Mouse (Mus musculus): ENCODE measurements around the gene Rftn1. TPM values are rescaled to one million over a fixed set of nuclear protein-coding genes. Genes with fewer than 3 reads are reported as not detected.

Rftn1 gene
- polyA plus RNA-seq, 1 experiment from 2014 or later, result 7.6 TPM

DNA sequence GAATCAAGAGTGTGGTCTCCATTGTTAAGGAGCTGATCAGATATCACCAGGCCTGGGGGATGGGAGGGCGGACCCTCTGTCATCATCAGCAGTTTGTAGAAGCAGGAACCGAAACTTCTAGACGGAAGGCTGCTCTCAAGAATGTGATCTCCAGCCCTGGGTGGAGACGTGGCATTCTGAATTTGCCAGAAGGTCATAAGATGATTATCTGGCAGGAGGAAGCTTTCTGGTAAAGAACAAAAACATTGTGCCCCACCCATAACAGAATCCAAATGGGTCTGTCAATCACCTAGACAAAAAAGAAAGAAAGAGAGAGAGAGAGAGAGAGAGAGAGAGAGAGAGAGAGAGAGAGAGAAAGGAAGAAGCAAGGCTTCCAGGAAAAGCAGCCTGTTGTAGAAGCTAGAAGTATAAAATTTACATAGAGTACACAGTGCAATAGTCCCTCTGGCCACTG lies 165.3 kb downstream of the Rftn1 start:
- no peak overlapping the region for H3K4me3 ChIP-seq
- DNase-seq (ENCODE audit: low spot score), result no peak
- H3K9me3 ChIP-seq, result no peaks in the 10 kb centered on the region
- H3K27ac ChIP-seq, result no peak overlapping the region
- no peaks in the 10 kb centered on the region for H3K36me3 ChIP-seq
- 45% methylated on average over 4 of the region's 4 CpGs for WGBS
- no peaks in the 10 kb centered on the region for H3K27me3 ChIP-seq (ENCODE audit: insufficient read depth, poor library complexity, severe bottlenecking)
- H3K4me1 ChIP-seq (replicated peaks), result peaks cover 29% of the 10 kb centered on the region

DNA sequence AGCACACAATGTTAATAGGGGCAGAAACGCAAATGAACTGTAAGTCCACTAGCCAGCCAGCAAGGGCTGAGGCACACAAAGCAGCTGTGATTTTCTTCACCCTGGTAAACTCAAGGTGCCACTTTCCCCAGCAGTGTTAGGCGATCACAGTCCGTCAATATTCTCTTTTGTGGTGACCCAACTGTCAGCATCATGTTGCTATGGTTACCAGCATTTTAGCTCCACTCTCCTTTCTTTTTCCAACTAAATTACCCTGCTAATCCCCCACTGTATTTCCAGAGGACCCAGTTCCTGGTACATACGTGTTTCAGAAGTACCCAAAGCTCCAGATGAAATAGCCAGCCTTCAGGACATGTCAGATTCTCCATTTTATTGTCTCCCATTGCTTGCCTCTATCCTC lies 169.1 kb downstream of the Rftn1 start:
- peak; percentile 12 for DNase-seq (ENCODE audit: low spot score)

DNA sequence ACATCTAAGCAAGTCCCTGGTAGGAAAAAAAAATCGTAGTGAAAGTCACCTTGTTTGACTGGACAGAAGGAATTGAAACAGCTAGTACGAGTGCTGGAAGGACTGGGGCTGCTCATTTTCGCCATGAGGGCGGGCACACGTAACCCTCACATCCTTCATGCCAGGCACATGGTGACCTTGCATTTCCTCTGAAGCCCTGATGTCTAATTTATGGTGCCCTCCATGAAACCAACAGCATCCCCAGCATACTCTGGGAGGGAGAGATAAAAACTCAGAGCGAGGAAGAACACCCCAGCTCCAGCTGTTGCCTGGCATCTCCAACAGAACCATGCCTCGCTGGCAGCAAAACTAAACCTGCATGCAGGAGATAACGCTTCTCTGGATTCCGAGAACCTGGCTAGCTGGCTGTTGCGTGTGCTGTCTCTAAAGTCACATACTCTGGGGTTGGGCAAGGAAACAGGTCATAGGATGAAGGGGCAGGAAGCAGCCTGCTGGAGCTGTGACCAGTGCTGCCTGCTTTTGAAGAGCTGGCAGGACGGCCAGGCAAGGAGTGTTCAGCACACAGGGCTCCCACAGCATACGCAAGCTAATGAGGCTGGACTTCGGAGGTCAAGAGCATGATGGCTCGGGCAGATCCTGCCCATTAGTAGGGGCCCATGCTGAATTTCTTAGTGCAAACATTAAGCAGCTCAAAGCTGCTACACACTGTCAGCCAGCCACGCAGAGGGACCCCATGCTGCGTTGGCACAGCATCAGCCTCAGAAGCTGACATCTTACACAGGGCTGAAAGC lies 170.1 kb downstream of the Rftn1 start:
- H3K4me1 ChIP-seq (replicated peaks), result peaks cover 65% of the 10 kb centered on the region
- peaks cover 2% of the 10 kb centered on the region; the same call in 1 of the 2 replicates for H3K27me3 ChIP-seq (ENCODE audit: insufficient read depth, poor library complexity, severe bottlenecking)
- no peaks in the 10 kb centered on the region for H3K36me3 ChIP-seq
- H3K27ac ChIP-seq, result peak overlapping the region; percentile 70
- H3K4me3 ChIP-seq, result no peak overlapping the region
- 58% methylated on average over 16 of the region's 16 CpGs for WGBS
- peak; percentile 37 for DNase-seq (ENCODE audit: low spot score)
- no peaks in the 10 kb centered on the region for H3K9me3 ChIP-seq

More for the DNA sequence above, 169.1 kb downstream of the Rftn1 start:
- H3K4me1 ChIP-seq (replicated peaks), result peaks cover 65% of the 10 kb centered on the region
- no peaks in the 10 kb centered on the region for H3K27me3 ChIP-seq (ENCODE audit: insufficient read depth, poor library complexity, severe bottlenecking)
- no peaks in the 10 kb centered on the region for H3K9me3 ChIP-seq
- H3K27ac ChIP-seq, result peak overlapping the region; percentile 70; the same call in 1 of the 2 replicates
- H3K36me3 ChIP-seq, result no peaks in the 10 kb centered on the region
- 40% methylated on average over 4 of the region's 4 CpGs for WGBS
- no peak overlapping the region for H3K4me3 ChIP-seq

DNA sequence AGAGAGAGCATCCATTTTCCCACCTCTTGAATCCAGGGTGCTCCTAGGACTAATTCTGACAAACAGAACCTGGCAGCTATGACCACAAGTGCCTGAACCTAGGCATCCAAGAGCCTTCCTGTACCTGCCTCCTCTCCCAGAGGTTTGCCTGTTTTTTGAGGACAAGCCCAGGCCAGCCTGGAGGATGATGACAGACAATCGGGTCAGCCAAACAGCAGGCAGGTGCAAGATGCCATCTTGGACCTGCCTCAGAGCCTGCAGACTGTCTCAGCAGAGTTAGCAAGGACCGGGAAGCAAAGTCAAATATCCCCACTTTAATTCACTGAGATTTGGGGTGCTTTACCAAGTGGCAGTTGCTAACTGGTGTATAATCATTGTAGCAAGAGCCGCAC lies 170.7 kb downstream of the Rftn1 start:
- H3K4me1 ChIP-seq (replicated peaks), result peaks cover 62% of the 10 kb centered on the region
- H3K27ac ChIP-seq, result peak overlapping the region; percentile 74; the same call in 1 of the 2 replicates
- no peaks in the 10 kb centered on the region for H3K36me3 ChIP-seq
- peaks cover 7% of the 10 kb centered on the region; the same call in 1 of the 2 replicates for H3K27me3 ChIP-seq (ENCODE audit: insufficient read depth, poor library complexity, severe bottlenecking)
- DNase-seq (ENCODE audit: low spot score), result no peak
- WGBS, result 86% methylated on average over 3 of the region's 3 CpGs
- no peaks in the 10 kb centered on the region for H3K9me3 ChIP-seq
- H3K4me3 ChIP-seq, result no peak overlapping the region

DNA sequence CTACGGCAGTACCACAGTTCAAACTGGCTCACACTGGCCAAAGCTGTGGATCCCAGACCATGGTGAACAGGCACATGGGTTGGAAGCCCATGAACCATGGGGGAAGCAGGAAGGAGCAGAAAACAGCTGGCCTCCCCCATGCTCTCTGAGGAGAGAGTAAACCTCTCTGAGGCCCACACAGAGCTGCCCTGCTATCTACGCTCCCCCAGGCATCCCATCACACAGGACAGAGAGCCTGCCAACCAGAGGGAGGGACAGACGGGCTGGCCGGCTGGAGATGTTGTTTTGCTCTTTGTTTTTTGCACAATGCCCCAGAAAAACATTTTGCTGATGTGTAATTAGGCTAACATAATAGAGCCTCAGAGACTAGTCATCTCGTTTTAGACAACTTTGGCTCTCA lies 171.4 kb downstream of the Rftn1 start:
- peak overlapping the region; percentile 74 for H3K27ac ChIP-seq
- H3K4me3 ChIP-seq, result no peak overlapping the region
- peaks cover 12% of the 10 kb centered on the region; the same call in 1 of the 2 replicates for H3K27me3 ChIP-seq (ENCODE audit: insufficient read depth, poor library complexity, severe bottlenecking)
- H3K4me1 ChIP-seq (replicated peaks), result peaks cover 66% of the 10 kb centered on the region
- WGBS, result 41% methylated on average over 5 of the region's 5 CpGs
- no peak for DNase-seq (ENCODE audit: low spot score)
- H3K36me3 ChIP-seq, result no peaks in the 10 kb centered on the region
- no peaks in the 10 kb centered on the region for H3K9me3 ChIP-seq

DNA sequence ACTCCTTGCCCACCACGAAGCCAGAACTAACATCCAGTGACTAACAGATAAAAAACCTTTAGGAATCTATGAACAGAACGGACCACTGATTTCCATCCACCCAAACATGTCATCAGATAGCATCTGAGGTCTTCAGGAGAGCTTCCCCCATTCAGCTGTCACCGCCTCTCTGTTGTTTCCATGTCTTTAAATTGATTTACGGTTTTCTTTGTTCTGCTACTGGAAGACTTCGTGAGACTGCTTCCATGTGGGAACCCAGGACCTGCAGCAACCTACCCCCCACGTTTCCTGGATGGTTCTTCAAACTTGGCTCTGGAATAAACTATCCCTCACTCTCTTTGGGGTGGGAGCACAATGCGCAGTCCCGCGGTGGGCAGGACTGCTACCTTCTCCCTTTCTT lies 175.8 kb downstream of the Rftn1 start:
- WGBS, result 80% methylated on average over 9 of the region's 9 CpGs
- Histone ChIP-seq H3K4me3 (no peak overlapping the region), H3K9me3 (no peaks in the 10 kb centered on the region)

DNA sequence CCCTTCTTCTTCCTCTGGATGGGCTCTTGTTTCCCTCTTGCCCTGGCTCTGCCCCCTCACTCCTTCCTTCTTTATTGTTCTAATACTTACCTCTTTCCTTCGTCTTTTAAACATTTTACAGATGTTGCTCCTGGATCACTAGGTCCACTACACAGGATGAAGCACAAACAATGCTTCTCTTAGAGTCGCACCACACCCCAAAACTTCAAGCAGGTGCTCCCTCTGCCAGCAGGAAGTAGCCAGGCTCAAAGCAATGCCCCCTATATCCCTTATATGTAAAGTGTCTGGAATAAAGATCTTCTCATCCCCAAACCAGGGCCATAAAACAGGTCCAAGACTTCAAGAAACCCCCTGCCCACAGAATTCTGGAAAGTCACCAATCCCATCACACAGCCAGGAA lies 176.6 kb downstream of the Rftn1 start:
- H3K36me3 ChIP-seq, result no peaks in the 10 kb centered on the region
- peaks cover 48% of the 10 kb centered on the region for H3K4me1 ChIP-seq (replicated peaks)
- 87% methylated on average over 2 of the region's 2 CpGs for WGBS

More for the DNA sequence above, 175.8 kb downstream of the Rftn1 start:
- no peak for DNase-seq (ENCODE audit: low spot score)
- no peaks in the 10 kb centered on the region for H3K36me3 ChIP-seq
- H3K27me3 ChIP-seq (ENCODE audit: insufficient read depth, poor library complexity, severe bottlenecking), result peaks cover 22% of the 10 kb centered on the region; the same call in 1 of the 2 replicates
- no peak overlapping the region for H3K27ac ChIP-seq
- H3K4me1 ChIP-seq (replicated peaks), result peaks cover 57% of the 10 kb centered on the region

DNA sequence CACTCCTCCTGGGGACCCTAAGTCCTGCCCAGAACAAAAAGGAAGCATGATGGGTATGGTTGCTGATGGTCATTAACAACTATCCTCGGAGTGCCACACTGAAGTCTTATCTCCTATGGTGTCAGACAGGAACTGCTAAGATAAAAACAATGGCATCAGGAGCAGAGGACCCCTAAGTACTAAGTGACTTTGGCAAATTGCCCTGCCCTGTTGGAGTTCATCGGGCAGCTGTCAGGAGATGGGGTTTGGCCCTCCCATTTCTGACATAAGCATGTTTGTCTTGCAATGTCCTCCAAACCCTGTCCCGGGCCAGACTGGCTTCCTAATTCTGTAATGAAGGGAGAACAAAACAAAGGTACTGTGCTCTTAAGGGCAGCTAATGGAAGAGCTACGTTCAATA lies 180.4 kb downstream of the Rftn1 start:
- WGBS, result 65% methylated on average over 4 of the region's 4 CpGs
- Histone ChIP-seq H3K27ac (no peak overlapping the region), H3K4me3 (no peak overlapping the region), H3K9me3 (no peaks in the 10 kb centered on the region), H3K4me1 (replicated peaks) (peaks cover 53% of the 10 kb centered on the region), H3K27me3 (ENCODE audit: insufficient read depth, poor library complexity, severe bottlenecking) (peaks cover 31% of the 10 kb centered on the region), H3K36me3 (no peaks in the 10 kb centered on the region)
- DNase-seq (ENCODE audit: low spot score), result no peak

More for the DNA sequence above, 176.6 kb downstream of the Rftn1 start:
- no peak for DNase-seq (ENCODE audit: low spot score)
- Histone ChIP-seq H3K9me3 (no peaks in the 10 kb centered on the region), H3K4me3 (no peak overlapping the region), H3K27me3 (ENCODE audit: insufficient read depth, poor library complexity, severe bottlenecking) (peaks cover 25% of the 10 kb centered on the region), H3K27ac (no peak overlapping the region)

DNA sequence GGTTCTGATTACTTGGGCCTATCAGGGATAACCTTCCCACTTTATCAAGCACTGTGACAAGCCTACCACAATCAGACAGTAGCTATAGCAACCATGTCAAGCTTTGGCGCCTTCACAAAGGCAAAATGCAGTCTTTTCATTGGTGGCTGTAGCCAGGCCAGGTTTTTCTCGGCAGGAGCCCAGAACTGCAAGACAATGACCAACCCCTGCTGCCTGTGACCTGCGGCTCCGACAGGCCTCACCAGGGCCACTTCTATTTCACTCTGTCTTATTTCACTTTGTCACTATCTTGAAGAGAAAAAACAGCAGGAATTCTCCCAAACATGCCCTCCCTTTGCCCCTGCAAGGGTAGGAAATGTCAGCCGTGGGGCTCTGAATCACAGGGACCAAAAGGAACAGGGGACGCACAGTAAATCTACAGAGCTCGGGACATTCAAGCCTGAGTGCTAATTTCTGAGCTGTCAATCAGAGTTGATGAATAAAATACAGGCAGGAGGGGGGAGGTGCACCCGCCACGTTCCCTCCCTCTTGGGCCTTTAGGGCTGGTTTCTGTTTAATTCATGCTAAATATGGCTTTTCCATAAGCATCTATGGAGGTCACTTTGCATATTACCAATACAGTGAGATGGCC lies 183.6 kb downstream of the Rftn1 start:
- Histone ChIP-seq H3K27me3 (ENCODE audit: insufficient read depth, poor library complexity, severe bottlenecking) (peaks cover 33% of the 10 kb centered on the region; the same call in 1 of the 2 replicates), H3K27ac (peak overlapping the region; percentile 85), H3K4me1 (replicated peaks) (peaks cover 51% of the 10 kb centered on the region), H3K36me3 (no peaks in the 10 kb centered on the region), H3K9me3 (no peaks in the 10 kb centered on the region), H3K4me3 (peak overlapping the region; percentile 31)
- WGBS, result 4% methylated on average over 9 of the region's 9 CpGs
- DNase-seq (ENCODE audit: low spot score), result peak; percentile 82

DNA sequence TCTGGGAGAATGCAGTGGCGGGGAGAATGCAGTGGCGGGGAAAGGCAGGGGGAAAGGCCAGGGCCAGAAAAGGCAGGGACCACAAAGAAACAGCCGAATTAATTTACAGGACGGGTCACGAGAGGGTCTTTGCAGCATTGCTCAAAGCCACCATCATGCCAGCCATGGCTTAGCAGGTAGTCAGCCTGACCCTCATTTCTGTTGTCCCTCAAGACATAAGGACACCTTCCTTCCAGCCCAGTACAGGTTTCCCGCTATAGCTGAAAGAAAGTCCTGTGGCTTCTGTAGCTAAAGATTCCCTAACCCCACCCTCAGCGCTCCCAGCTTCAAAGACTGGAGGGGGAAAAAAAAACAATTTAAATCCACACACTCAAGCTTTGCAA lies 184.1 kb downstream of the Rftn1 start:
- peaks cover 33% of the 10 kb centered on the region; the same call in 1 of the 2 replicates for H3K27me3 ChIP-seq (ENCODE audit: insufficient read depth, poor library complexity, severe bottlenecking)
- peak overlapping the region; percentile 16; the same call in 1 of the 2 replicates for H3K4me3 ChIP-seq
- peak overlapping the region; percentile 85 for H3K27ac ChIP-seq
- peaks cover 48% of the 10 kb centered on the region for H3K4me1 ChIP-seq (replicated peaks)
- no peak for DNase-seq (ENCODE audit: low spot score)
- no peaks in the 10 kb centered on the region for H3K9me3 ChIP-seq
- no peaks in the 10 kb centered on the region for H3K36me3 ChIP-seq
- 8% methylated on average over 7 of the region's 7 CpGs for WGBS

DNA sequence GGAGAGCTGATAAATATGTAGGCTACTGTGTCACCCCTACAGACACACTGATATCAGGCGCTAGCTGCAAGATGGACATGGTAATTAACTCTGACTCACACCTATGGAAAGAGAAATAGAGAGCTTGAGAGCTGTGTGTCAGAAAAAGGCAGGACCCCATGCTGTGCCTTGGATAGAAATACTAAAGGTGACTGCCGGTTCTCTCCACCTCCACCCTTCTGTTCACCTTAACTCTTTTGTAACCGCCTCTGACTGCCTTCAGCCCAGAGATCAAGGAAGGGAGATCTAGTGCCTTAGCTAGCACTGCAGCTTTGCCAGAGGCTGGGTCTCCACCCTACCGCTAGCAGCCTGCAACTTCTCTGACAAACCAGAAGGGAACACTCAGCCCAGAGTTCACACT lies 187.3 kb downstream of the Rftn1 start:
- WGBS, result 84% methylated on average over 4 of the region's 4 CpGs
- Histone ChIP-seq H3K4me3 (no peak overlapping the region), H3K27me3 (ENCODE audit: insufficient read depth, poor library complexity, severe bottlenecking) (peaks cover 26% of the 10 kb centered on the region; the same call in 1 of the 2 replicates), H3K27ac (no peak overlapping the region), H3K9me3 (0 out of 2 replicates have a peak, but pooled peaks cover 3% of the 10 kb centered on the region), H3K36me3 (no peaks in the 10 kb centered on the region), H3K4me1 (replicated peaks) (peaks cover 42% of the 10 kb centered on the region)
- DNase-seq (ENCODE audit: low spot score), result no peak

DNA sequence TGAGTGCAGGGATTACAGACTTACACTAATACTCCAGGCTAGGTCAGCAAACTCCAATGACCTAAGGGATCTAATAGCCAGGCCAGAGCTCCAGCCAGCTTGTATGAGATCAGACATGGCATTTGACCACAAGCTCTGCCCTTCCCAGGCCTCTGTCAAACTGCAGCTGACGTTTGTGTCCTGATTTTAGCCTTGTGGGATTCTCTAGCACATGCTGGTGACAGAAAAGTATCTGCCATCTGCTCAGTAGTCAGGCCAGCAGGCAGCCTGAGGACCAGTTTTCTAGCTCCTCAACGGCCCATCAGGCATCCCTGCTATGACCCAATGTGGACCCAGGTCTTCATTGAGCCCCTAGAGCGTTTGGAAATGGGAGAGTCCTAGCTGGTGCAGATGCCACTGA lies 188.3 kb downstream of the Rftn1 start:
- Histone ChIP-seq H3K27ac (no peak overlapping the region), H3K27me3 (ENCODE audit: insufficient read depth, poor library complexity, severe bottlenecking) (peaks cover 26% of the 10 kb centered on the region; the same call in 1 of the 2 replicates), H3K4me3 (no peak overlapping the region), H3K36me3 (no peaks in the 10 kb centered on the region), H3K4me1 (replicated peaks) (peaks cover 34% of the 10 kb centered on the region), H3K9me3 (0 out of 2 replicates have a peak, but pooled peaks cover 3% of the 10 kb centered on the region)
- no peak for DNase-seq (ENCODE audit: low spot score)
- 81% methylated on average over 3 of the region's 3 CpGs for WGBS

DNA sequence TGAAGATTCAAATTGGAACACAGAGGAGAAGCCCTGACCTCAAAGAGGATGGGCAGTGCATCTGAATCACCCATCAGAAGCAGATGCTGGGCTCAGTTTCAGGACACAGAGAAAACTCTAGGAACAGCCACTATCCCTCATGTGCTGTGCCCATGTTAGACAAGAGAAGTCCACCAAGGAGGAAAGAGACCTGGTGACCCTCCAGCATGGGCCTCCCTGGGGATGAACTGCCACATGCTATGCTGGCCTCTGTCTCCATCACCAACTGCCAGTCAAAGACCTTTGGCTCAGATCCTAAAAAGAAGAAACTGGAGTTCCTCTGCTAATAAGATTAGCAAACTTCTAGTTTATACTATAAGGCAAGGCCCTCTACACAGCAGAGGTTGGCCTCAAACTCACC lies 188.7 kb downstream of the Rftn1 start:
- 0 out of 2 replicates have a peak, but pooled peaks cover 3% of the 10 kb centered on the region for H3K9me3 ChIP-seq
- no peak for DNase-seq (ENCODE audit: low spot score)
- H3K27ac ChIP-seq, result no peak overlapping the region
- H3K4me3 ChIP-seq, result no peak overlapping the region
- H3K36me3 ChIP-seq, result no peaks in the 10 kb centered on the region
- H3K4me1 ChIP-seq (replicated peaks), result peaks cover 31% of the 10 kb centered on the region
- peaks cover 26% of the 10 kb centered on the region; the same call in 1 of the 2 replicates for H3K27me3 ChIP-seq (ENCODE audit: insufficient read depth, poor library complexity, severe bottlenecking)
